Mouse (Mus musculus) T-helper 2 cell (primary cell): ENCODE measurements around the gene Ice1.

Experiments used
- in situ Hi-C: fragments of 300-600 bp; cut with MboI, MseI; formaldehyde crosslinking; loops from one replicate; pipeline ENCODE4 v1.15.1; 2025; ENCODE audit warnings: high pct_unique_total_duplicates

Ice1 gene

DNA sequence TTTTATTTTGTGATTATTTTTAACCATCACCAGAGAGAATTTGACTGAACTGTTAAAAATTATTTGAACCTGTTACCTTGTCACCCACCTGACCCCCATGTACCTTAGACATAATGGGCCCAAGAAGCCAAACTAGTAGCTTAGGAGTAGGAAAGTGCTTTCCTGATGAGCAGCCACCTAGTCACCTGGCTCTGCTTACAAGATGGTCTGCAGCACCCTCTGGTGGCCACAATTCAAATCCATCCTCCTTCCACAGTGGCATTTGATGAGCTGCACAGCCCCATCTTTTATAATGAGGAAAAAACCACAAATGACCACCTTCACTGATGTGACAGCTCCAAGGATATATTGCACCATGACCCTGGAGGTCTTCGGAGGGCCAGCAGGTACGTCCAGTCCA is 50.5 kb downstream of the Ice1 start:
- in situ Hi-C loops = loop anchor here (25.0 kb wide), 1 partner anchor 900 kb away; no protein-coding TSS in a partner anchor

DNA sequence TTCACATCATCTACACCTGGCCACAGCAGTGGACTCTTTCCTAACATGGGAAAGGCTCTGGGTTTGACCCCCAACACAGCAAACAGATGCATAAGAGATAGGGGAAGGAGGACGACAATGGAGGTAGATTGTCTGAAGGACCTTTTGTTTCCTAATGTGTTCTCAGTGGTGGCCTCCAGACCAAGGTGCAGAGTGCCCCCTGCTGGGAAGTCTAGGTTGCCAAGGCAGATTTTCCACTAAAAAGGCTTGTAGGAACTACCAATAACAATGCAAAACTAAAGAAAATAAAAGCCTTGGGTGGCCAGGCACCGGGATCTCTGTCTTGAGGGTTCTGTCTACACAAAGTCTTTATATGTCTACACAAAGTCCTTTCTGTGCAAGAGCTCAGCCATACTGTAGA is 54.9 kb downstream of the Ice1 start:
- in situ Hi-C loops = loop anchor here (25.0 kb wide), 1 partner anchor 895 kb away; no protein-coding TSS in a partner anchor

DNA sequence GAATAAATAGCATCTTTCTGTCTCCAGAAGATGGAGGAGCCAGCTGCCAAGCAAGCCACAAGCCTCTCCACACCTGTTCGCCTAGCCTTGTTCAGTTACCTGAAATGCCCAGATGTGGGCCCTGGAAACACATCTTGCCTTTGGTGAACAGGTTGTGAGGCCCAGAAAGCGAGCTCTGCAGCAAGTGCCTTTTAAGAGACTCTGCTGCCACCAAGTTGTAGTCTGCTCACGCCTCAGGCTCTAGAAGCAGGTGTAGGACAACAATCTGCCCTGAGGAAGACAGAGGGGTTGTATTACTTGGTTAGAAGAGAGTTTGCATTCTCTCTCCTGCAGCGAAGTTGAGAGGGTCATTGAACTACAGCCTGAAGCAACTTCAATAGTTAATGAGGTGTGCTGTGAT is 55.9 kb downstream of the Ice1 start:
- in situ Hi-C loops = loop anchor here (25.0 kb wide), 1 partner anchor 894 kb away; no protein-coding TSS in a partner anchor

DNA sequence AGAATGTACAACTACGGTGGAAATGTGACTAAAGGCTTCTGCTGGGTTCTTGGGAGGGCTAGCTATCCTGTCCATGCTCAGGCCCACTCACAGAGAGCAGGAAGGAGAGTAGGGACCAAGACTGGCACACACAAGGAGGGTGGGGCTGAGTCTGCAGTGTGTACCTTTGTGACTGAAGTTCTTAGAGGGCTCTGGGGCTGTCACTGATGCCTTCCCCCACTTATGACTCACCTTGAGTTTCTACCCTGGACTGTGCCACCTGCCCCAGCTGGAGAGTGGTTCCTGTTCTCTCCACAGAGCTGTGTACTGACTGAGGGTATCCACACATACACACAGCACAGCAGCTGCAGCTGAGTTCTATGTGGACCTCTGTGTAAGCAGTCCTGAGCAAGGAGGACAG is 63.2 kb downstream of the Ice1 start:
- in situ Hi-C loops = no loop called here

DNA sequence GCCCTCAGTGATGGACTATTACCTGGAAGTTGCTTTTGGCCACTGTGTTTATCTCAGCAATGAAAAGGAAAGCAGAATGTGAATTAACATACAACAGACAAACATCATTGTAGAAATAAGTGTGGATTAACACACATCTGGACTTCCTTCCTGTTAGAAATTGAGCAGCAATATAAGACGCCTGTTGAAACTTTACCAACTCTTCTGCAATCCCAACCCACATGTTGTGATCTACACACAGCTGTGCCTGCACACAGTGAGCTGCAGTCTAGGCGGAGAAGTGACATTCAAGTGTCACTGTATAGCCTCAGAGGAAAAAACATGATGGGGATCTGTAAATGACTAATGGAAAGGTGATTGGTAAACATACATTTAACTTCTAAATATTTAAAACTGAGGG is 69.5 kb downstream of the Ice1 start:
- in situ Hi-C loops = loop anchor here (10.0 kb wide), 1 partner anchor 257 kb away; no protein-coding TSS in a partner anchor

DNA sequence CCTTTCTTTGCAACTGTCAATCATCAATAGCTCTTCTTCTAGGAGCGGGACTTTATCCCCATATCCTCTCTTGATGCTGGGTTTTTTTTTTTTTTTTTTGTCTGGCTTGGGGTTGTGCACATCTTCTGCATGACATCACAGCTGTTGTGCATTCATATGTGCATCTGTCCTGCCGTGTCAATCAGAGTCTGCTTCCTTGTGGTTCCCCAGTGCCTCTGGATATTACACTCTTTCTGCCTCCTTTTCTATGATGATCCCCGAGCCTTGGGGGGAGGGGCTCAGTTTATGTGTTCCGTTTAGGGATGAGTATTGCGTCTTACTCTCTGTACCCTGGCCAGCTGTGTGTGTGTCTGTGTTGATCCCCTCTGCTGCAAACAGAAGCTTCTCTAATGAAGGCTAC is 84.0 kb downstream of the Ice1 start:
- in situ Hi-C loops = no loop called here

DNA sequence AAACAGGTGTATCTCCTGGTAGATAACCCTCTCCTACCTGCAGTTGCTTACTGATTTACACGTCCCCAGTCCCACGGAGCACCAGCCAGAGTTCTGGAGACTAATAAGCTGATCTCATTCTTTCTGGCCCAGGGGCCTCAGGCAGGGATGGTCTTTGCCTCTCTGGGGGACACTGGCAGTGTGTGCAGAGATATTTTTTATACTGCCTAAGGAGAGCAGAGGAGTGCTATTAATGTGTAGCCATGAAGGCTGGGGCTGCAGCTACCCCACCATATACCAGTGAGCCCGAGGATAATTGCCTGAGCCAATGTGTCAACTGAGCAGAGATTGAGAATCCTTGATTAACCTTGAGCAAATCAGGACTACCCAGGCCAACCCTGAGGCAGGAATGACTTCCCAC is 90.0 kb downstream of the Ice1 start:
- in situ Hi-C loops = no loop called here

DNA sequence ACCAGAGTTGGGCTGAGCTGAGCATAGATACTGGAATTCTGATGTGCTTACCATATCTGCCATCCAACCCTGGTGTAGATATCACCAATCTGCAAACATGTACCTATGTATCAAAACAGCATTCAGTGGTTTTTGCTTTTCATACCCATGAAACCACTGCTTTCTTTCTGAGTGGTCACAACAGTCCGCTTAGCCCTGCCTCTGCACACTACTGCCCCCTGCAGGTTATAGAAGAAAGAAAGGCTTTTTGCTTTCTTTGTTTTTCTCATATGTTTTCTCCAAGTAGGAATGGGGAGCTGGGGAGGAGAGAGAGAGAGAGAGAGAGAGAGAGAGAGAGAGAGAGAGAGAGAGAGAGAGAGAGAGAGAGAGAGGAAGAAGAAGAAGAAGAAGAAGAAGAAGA is 92.2 kb downstream of the Ice1 start:
- in situ Hi-C loops = no loop called here

DNA sequence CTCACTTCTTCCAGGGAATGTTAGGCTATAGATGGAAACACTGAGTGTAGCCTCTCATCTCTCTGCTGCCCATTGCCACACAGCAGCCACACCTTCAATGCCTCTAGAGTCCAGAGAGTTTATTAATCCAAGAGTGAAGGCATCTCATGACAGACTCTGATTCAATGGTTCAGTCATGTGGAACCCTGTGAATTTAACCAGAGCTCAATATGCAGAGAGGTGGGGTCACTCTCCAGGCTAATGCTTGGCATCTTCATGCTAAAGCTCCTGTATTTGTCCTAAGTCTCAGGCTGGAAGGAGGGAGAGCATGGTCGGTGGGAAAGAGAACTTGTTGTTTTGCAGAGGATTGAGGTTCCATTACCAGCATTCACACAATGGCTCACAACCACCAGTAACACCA is 97.6 kb downstream of the Ice1 start:
- in situ Hi-C loops = no loop called here

DNA sequence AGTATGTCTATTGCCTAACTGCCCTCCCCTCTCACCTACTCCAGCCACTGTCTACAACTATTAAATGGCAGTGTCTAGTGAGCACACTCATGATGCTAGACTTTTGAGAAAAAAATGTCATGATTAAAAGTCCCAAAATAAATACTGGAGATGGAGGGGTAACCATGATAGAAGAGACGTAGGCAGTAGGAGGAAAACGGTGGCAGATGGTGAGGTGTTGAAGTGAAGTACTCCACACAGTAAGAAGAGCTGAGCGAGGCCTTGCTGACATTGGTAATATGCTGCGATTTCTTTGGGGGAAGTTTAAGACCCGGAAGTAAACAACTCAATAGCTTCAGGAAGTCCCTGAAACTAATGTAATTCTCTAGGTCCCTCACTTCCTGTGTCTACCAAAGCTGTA is 104.0 kb downstream of the Ice1 start:
- in situ Hi-C loops = no loop called here

DNA sequence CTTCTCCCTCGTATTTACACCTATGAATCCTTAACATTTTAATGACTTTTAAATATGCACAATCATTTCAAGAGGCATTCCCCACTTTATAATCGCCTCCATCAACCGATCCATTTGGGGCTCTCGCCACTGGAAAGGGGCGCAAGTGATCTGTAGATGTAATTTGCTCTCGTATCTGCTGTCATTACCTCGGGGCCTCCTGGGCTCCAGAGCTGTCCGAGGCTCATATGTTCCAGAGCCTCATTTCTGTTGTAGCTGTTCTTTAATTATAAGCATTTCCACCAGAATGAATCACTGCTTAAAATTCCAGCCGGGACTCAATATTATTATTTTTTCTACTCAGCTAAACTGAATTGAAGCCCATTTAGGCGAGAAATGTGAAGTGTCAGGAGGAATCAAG is 104.7 kb downstream of the Ice1 start:
- in situ Hi-C loops = no loop called here

DNA sequence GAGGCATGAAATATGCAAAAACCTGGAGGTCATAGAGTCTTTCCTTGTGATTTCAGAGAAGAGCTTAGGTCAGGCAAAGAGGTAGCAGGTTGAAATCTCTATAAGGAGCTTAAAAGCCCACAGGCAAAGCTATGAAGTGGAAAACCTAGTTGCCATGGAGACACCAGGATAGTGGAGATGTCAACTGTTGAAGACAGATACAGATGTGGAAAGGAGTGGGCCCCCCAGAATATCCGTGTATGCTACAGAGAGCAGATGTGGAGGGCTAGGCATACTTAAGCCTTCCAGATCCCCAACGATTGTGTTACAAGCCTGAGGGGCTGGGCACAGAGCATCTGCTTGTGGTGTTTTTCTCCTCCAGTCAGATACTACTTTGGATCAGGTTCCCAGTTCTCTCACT is 119.8 kb downstream of the Ice1 start:
- in situ Hi-C loops = no loop called here

DNA sequence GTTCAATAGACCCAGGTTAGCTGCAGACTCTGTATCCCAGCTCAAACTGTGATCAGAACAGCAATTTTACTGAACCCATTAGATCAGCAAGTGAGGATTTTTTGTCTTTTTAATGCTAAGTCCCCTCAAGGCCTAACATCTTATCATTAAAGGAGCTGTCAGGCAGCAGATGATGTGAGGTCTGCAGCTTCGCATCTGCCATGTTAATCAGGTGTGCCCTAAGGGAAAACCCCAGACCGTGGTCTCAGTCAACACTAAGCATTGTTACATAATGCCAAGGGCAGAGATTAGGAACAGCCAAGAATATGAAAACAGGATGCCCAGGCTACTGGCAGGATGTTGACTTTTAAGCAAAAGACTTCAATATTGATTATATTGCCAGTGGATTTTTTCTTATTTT is 122.4 kb downstream of the Ice1 start:
- in situ Hi-C loops = no loop called here

DNA sequence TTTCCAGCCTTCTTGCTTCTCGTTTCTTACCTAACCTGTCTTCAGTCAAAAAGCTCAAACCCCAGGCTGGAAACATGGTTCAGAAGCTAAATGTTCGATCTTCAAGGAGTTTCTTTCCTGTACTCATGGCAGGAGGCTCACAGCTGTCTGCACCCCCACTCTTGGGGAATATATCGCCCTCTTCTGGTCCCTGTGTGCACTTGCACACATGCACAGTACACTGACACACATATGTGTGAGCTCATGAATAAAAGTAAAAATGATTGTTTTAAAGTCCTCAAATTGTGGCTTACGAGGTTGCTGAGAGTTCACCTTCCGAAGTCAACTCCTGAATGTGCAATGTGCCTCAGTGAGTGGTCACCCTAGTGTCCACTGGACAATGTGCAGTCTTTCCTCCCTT is 127.2 kb downstream of the Ice1 start:
- in situ Hi-C loops = no loop called here

DNA sequence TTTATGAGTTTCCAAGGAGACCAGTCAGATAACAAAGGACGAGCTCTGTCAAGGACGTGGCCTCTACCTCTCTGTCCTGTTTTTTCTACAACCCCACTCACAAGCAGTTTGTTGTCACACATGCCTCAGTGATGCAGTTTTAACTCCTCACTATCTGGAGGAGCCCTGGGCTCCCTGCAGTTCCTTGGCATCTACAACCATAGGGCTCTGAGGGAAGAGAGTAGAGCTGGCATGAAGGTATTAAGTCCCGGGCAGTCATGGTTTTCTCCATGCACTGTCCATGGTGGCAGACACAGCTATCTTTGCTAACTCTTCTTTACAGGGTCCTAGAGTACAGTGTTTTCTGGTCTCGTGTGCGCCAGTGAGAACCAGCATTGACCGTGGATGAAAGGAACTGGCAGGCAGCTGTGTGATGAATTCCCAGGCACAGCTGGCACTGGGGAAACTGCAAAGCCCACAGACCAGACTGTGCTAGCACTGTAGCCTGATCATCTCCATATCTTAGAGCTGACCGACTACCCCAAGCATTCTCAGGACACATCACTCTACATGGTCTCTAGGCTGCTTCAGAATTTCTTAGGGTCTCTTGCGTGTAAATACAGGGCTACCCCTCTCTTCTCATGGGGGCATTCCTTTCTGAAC is 127.9 kb downstream of the Ice1 start:
- in situ Hi-C loops = no loop called here

DNA sequence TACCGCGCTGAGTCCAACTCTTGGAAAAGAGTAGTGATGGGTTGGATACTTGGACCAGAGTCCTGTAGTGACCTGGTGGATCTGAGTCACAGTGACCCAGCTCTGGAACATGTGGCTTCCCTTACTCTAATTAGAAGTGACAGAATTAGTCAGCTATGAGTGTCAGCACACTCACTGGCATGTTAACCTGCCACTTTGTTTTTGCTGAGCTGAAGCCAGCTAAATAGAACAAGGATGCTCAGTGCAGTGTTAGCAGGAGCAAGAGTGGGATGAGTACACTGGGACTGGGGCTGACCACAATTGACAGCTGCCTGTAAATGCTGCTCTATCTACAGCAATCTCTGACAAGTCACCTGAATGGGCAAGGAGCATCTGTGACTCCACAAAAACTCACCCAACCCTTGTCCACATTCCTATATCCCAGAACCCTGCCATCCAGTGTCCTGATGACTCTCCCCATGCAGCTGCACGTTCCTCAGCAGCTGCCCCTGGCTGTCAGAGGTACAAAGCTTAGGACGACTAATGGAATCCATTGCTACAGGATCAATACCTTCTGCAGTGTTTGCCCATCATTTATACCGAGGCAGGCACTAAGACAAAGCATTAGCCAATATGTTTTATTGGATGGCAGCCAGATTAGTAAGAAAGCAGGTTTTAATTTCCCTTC is 128.6 kb downstream of the Ice1 start:
- in situ Hi-C loops = no loop called here
